Mouse (Mus musculus): Measurements from ENCODE around the gene Epop. TPM values are rescaled to one million over a fixed set of nuclear protein-coding genes. Genes with fewer than 3 reads are reported as not detected.

Epop gene
- polyA plus RNA-seq, 1 experiment from 2014 or later: 0.77 TPM

DNA sequence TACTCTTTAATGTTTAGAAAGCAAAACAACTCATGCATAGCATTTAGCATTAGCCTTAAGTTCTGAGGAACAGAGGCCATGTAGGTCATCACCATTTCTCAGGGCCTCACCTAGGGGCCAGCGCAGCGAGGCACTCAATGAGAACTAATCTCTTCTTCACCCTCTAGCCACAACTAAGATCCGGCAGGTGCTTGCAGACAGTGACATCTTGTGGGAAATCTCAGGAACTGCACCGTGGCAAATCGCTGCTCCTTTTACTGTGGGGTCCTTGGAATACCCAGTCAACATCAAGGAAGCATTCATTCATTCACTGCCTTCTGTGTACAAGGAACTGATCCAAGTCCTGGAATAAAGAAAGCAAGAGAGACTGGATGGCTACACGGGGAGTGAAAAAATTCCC lies 7.1 kb downstream of the Epop start:
- Histone ChIP-seq H3K9me3 (ENCODE audit: control insufficient read depth, low read length) (no peaks in the 10 kb centered on the region), H3K27me3 (ENCODE audit: control insufficient read depth, insufficient read depth, low read length) (peaks cover 57% of the 10 kb centered on the region), H3K27ac (replicated peaks in 1 of 2; ENCODE audit: control insufficient read depth in 1 of 2, insufficient read depth in 1 of 2, low read depth in 2 of 2, low read length in 2 of 2) (no peak overlapping the region), H3K4me2 (ENCODE audit: low read length) (no peak overlapping the region), H3K9ac (ENCODE audit: low read length) (no peak overlapping the region), H3K4me3 (ENCODE audit: control insufficient read depth in 1 of 2, insufficient read depth in 1 of 2, low read depth in 1 of 2, low read length in 2 of 2) (no peak overlapping the region), H3K36me3 (ENCODE audit: control insufficient read depth, insufficient read depth, low read length) (no peaks in the 10 kb centered on the region), H3K4me1 (ENCODE audit: control insufficient read depth in 2 of 2, insufficient read depth in 2 of 2, low read length in 2 of 2) (no peaks in the 10 kb centered on the region; a peak in 1 of 4 replicates)
- ATAC-seq (ENCODE audit: insufficient number of reproducible peaks, insufficient read depth, low FRiP score, low read depth): no peak
- WGBS: 3% methylated on average over 6 of the region's 6 CpGs

DNA sequence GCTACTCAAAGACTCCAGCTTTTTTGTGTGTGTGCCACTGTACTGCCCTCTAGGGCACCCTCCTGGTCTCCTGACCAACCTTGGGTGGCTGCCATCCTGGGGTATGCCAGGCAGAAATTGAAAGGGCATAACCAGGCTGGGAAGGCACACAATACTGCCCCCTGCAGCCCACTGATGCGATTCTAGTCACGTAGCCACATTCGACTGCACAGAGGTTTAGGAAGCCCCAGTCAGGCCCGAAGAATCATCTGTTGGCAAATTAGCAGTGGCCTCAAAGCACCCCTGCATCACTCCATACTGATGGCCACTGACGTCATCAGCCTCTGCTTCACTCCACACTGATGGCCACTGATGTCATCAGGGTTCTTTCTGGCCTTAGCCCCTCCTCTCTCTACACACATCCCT lies 10.1 kb downstream of the Epop start:
- Histone ChIP-seq H3K4me1 (ENCODE audit: control insufficient read depth in 2 of 2, insufficient read depth in 2 of 2, low read length in 2 of 2) (no peaks in the 10 kb centered on the region), H3K9ac (ENCODE audit: low read length) (no peak overlapping the region), H3K9me3 (ENCODE audit: control insufficient read depth, low read length) (no peaks in the 10 kb centered on the region), H3K4me3 (ENCODE audit: control insufficient read depth in 1 of 2, insufficient read depth in 1 of 2, low read depth in 1 of 2, low read length in 2 of 2) (no peak overlapping the region), H3K4me2 (ENCODE audit: low read length) (no peak overlapping the region), H3K27me3 (ENCODE audit: control insufficient read depth, insufficient read depth, low read length) (peaks cover 42% of the 10 kb centered on the region), H3K27ac (replicated peaks in 1 of 2; ENCODE audit: control insufficient read depth in 1 of 2, insufficient read depth in 1 of 2, low read depth in 2 of 2, low read length in 2 of 2) (no peak overlapping the region), H3K36me3 (ENCODE audit: control insufficient read depth, insufficient read depth, low read length) (no peaks in the 10 kb centered on the region)
- ATAC-seq (ENCODE audit: insufficient number of reproducible peaks, insufficient read depth, low FRiP score, low read depth): no peak; the same call in 1 of the 2 replicates
- 52% methylated on average over 5 of the region's 5 CpGs for WGBS

DNA sequence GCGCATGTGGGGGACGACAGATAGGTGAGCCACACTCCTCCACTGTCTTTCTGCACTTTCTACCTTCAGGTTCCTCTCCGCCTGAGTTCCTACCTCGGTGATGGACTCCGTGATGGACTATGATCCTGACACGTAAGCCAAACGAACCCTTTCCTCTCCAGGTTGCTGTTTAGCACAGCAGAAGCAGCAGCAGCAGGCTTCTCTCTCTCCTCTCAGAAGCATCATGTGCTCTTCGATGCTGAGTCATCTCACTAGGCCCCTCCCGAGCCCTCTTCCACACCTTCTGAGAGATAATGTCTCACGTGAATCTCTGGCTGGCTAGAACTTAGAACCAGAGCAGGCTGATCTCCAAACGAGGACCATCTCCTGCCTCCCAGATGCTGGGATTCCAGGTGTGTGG lies 11.1 kb downstream of the Epop start:
- H3K4me2 ChIP-seq (ENCODE audit: low read length): no peak overlapping the region
- no peak overlapping the region for H3K27ac ChIP-seq (replicated peaks in 1 of 2; ENCODE audit: control insufficient read depth in 1 of 2, insufficient read depth in 1 of 2, low read depth in 2 of 2, low read length in 2 of 2)
- no peaks in the 10 kb centered on the region for H3K4me1 ChIP-seq (ENCODE audit: control insufficient read depth in 2 of 2, insufficient read depth in 2 of 2, low read length in 2 of 2)
- no peak for ATAC-seq (ENCODE audit: insufficient number of reproducible peaks, insufficient read depth, low FRiP score, low read depth)
- H3K36me3 ChIP-seq (ENCODE audit: control insufficient read depth, insufficient read depth, low read length): no peaks in the 10 kb centered on the region
- H3K9me3 ChIP-seq (ENCODE audit: control insufficient read depth, low read length): no peaks in the 10 kb centered on the region
- H3K9ac ChIP-seq (ENCODE audit: low read length): no peak overlapping the region
- peaks cover 32% of the 10 kb centered on the region for H3K27me3 ChIP-seq (ENCODE audit: control insufficient read depth, insufficient read depth, low read length)
- 52% methylated on average over 11 of the region's 11 CpGs for WGBS
- no peak overlapping the region for H3K4me3 ChIP-seq (ENCODE audit: control insufficient read depth in 1 of 2, insufficient read depth in 1 of 2, low read depth in 1 of 2, low read length in 2 of 2)

DNA sequence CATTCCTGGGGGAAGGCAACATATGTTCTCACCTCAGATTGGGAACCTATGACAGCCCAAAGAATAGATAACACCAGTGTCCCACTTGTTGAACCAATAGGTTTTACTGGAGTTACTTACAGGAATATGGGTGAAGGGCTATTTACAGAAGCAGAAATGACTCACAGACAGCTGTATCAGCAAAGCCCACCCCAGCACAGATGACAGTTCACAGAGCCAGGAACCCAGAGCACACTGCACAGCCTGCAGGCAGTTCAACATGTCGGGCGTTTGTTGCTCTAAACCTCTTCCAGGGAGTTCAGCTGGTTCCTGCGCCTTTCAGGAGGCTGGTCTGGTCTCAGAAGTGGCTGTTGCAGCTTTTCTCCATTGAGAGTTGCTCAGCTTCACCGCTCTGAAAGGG lies 14.2 kb downstream of the Epop start:
- no peak for ATAC-seq (ENCODE audit: insufficient number of reproducible peaks, insufficient read depth, low FRiP score, low read depth)
- H3K4me3 ChIP-seq (ENCODE audit: control insufficient read depth in 1 of 2, insufficient read depth in 1 of 2, low read depth in 1 of 2, low read length in 2 of 2): no peak overlapping the region
- H3K4me1 ChIP-seq (ENCODE audit: control insufficient read depth in 2 of 2, insufficient read depth in 2 of 2, low read length in 2 of 2): no peaks in the 10 kb centered on the region; a peak in 1 of 4 replicates
- no peaks in the 10 kb centered on the region for H3K36me3 ChIP-seq (ENCODE audit: control insufficient read depth, insufficient read depth, low read length)
- no peak overlapping the region for H3K9ac ChIP-seq (ENCODE audit: low read length)
- WGBS: 73% methylated on average over 4 of the region's 4 CpGs
- H3K4me2 ChIP-seq (ENCODE audit: low read length): no peak overlapping the region
- no peak overlapping the region for H3K27ac ChIP-seq (replicated peaks in 1 of 2; ENCODE audit: control insufficient read depth in 1 of 2, insufficient read depth in 1 of 2, low read depth in 2 of 2, low read length in 2 of 2)
- no peaks in the 10 kb centered on the region for H3K9me3 ChIP-seq (ENCODE audit: control insufficient read depth, low read length)
- H3K27me3 ChIP-seq (ENCODE audit: control insufficient read depth, insufficient read depth, low read length): peaks cover 31% of the 10 kb centered on the region

DNA sequence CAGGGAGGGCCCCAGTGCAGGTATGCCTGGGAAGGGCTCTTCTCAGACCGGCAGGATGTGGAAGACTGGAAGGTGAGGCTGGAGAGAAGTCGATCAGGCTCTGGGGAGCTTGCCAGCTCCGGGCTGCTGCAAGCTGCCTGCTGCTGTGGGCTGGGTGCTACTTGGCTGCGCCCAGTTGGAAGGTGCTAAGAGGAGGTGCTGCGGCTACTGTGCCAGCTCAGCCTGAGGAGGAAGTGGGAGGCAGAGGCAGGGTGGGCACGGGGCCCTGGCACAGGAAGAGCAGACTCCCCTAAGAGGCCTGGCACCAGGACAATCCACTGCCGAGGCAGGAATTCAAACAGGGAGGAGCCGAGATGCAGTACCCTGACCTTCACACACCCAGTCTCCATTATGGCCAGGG lies 18.4 kb downstream of the Epop start:
- H3K27me3 ChIP-seq (ENCODE audit: control insufficient read depth, insufficient read depth, low read length): peaks cover 11% of the 10 kb centered on the region; the same call in 1 of the 2 replicates
- 63% methylated on average over 8 of the region's 8 CpGs for WGBS
- H3K4me2 ChIP-seq (ENCODE audit: low read length): no peak overlapping the region
- no peaks in the 10 kb centered on the region for H3K36me3 ChIP-seq (ENCODE audit: control insufficient read depth, insufficient read depth, low read length)
- H3K27ac ChIP-seq (replicated peaks in 1 of 2; ENCODE audit: control insufficient read depth in 1 of 2, insufficient read depth in 1 of 2, low read depth in 2 of 2, low read length in 2 of 2): no peak overlapping the region
- ATAC-seq (ENCODE audit: insufficient number of reproducible peaks, insufficient read depth, low FRiP score, low read depth): no peak
- H3K9me3 ChIP-seq (ENCODE audit: control insufficient read depth, low read length): no peaks in the 10 kb centered on the region
- no peak overlapping the region for H3K9ac ChIP-seq (ENCODE audit: low read length)
- H3K4me3 ChIP-seq (ENCODE audit: control insufficient read depth in 1 of 2, insufficient read depth in 1 of 2, low read depth in 1 of 2, low read length in 2 of 2): no peak overlapping the region
- no peaks in the 10 kb centered on the region; a peak in 1 of 4 replicates for H3K4me1 ChIP-seq (ENCODE audit: control insufficient read depth in 2 of 2, insufficient read depth in 2 of 2, low read length in 2 of 2)

DNA sequence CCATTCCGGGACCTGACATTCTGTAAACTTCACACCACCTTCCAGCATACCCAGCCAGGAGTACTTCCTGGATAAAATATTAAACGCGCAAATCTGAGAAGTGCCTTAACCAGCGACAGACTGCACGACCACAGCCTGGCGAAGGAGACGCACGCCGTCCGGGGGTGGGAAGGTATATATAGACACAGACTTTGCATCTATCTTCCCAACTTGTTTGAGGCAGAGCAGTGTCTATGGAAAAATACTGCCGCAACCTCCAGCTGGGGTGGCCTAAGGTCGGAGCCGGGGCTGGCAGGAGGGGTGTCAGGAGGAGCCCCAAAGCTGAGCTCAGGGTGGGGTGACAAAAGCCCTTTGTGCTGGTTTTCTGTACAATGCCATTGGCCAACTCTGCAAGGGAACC lies 19.8 kb downstream of the Epop start:
- no peaks in the 10 kb centered on the region for H3K36me3 ChIP-seq (ENCODE audit: control insufficient read depth, insufficient read depth, low read length)
- WGBS: 84% methylated on average over 13 of the region's 13 CpGs
- H3K27me3 ChIP-seq (ENCODE audit: control insufficient read depth, insufficient read depth, low read length): peaks cover 12% of the 10 kb centered on the region; the same call in 1 of the 2 replicates
- no peak overlapping the region for H3K27ac ChIP-seq (replicated peaks in 1 of 2; ENCODE audit: control insufficient read depth in 1 of 2, insufficient read depth in 1 of 2, low read depth in 2 of 2, low read length in 2 of 2)
- H3K9ac ChIP-seq (ENCODE audit: low read length): no peak overlapping the region
- ATAC-seq (ENCODE audit: insufficient number of reproducible peaks, insufficient read depth, low FRiP score, low read depth): no peak
- H3K4me1 ChIP-seq (ENCODE audit: control insufficient read depth in 2 of 2, insufficient read depth in 2 of 2, low read length in 2 of 2): no peaks in the 10 kb centered on the region; a peak in 1 of 4 replicates
- H3K9me3 ChIP-seq (ENCODE audit: control insufficient read depth, low read length): no peaks in the 10 kb centered on the region
- H3K4me2 ChIP-seq (ENCODE audit: low read length): no peak overlapping the region
- no peak overlapping the region for H3K4me3 ChIP-seq (ENCODE audit: control insufficient read depth in 1 of 2, insufficient read depth in 1 of 2, low read depth in 1 of 2, low read length in 2 of 2)

DNA sequence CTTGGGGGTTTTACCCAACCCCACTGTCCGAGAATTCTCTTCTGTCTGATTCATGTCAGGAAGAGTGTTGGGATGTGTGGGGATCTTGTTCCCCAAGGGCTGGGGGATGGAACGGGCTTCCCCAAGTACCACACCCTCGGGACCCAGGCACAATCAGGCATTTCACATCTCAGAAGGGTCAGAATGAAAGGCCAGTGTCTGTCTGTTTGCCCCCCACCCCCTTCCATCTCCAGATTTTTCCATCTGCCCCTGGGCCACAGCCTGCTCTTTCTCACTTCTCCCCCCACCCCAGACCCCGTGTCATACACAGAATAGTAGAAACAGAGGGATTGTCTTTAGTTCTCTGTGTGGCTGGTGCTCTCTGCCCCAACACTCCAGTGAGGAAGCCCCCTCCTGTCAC lies 20.6 kb downstream of the Epop start:
- H3K9ac ChIP-seq (ENCODE audit: low read length): no peak overlapping the region
- no peak for ATAC-seq (ENCODE audit: insufficient number of reproducible peaks, insufficient read depth, low FRiP score, low read depth)
- H3K27ac ChIP-seq (replicated peaks in 1 of 2; ENCODE audit: control insufficient read depth in 1 of 2, insufficient read depth in 1 of 2, low read depth in 2 of 2, low read length in 2 of 2): no peak overlapping the region
- H3K4me1 ChIP-seq (ENCODE audit: control insufficient read depth in 2 of 2, insufficient read depth in 2 of 2, low read length in 2 of 2): no peaks in the 10 kb centered on the region; a peak in 1 of 4 replicates
- peaks cover 12% of the 10 kb centered on the region; the same call in 1 of the 2 replicates for H3K27me3 ChIP-seq (ENCODE audit: control insufficient read depth, insufficient read depth, low read length)
- H3K4me3 ChIP-seq (ENCODE audit: control insufficient read depth in 1 of 2, insufficient read depth in 1 of 2, low read depth in 1 of 2, low read length in 2 of 2): no peak overlapping the region
- H3K36me3 ChIP-seq (ENCODE audit: control insufficient read depth, insufficient read depth, low read length): no peaks in the 10 kb centered on the region
- no peaks in the 10 kb centered on the region for H3K9me3 ChIP-seq (ENCODE audit: control insufficient read depth, low read length)
- WGBS: 53% methylated on average over 4 of the region's 4 CpGs
- H3K4me2 ChIP-seq (ENCODE audit: low read length): no peak overlapping the region

DNA sequence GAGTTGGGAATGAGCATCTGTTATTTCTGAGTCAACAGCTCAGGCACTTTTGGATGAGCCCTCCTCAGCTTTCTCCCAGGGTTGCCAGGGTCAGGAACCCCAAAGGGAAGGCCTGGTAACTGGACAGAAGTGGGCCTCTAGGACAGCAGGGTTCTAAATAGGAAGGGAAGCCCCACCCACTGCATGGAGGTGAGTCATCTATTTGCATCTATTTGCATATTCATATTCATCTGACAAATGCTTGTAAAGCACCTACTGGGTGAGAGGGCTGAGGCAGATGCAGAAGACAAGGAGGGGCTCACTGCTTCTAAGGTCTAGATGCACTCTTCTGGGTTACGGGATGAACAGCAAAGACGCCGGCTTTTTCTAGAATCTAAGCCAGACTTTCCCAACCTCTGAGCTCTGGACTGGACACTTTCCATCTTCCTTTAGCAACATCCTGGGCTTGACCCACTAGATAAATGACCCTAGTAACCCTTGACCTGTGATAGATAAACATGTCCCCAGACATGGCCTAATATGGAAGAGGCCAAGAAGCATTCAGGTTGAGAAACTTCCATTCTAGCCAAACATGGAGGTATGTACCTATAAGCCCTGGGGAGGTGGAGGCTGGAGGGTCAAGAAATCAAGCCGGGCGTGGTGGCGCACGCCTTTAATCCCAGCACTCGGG lies 22.3 kb downstream of the Epop start:
- Histone ChIP-seq H3K4me1 (ENCODE audit: control insufficient read depth in 2 of 2, insufficient read depth in 2 of 2, low read length in 2 of 2) (peaks cover 0 to 2% of the 10 kb centered on the region in 2 experiments; a peak in 2 of 4 replicates), H3K9me3 (ENCODE audit: control insufficient read depth, low read length) (no peaks in the 10 kb centered on the region), H3K27ac (replicated peaks in 1 of 2; ENCODE audit: control insufficient read depth in 1 of 2, insufficient read depth in 1 of 2, low read depth in 2 of 2, low read length in 2 of 2) (no peak overlapping the region), H3K4me3 (ENCODE audit: control insufficient read depth in 1 of 2, insufficient read depth in 1 of 2, low read depth in 1 of 2, low read length in 2 of 2) (no peak overlapping the region), H3K36me3 (ENCODE audit: control insufficient read depth, insufficient read depth, low read length) (no peaks in the 10 kb centered on the region), H3K27me3 (ENCODE audit: control insufficient read depth, insufficient read depth, low read length) (peaks cover 11% of the 10 kb centered on the region), H3K9ac (ENCODE audit: low read length) (no peak overlapping the region), H3K4me2 (ENCODE audit: low read length) (no peak overlapping the region)
- no peak for ATAC-seq (ENCODE audit: insufficient number of reproducible peaks, insufficient read depth, low FRiP score, low read depth)
- 93% methylated on average over 8 of the region's 8 CpGs for WGBS

Data from heart, embryonic 14.5 days (tissue).